Mouse (Mus musculus) midbrain, embryonic 13.5 days (tissue): ENCODE measurements at regions not wholly inside any gene's neighbourhood (a gene's known extent, or its start where the extent isn't known, plus 50 kb on each side); places are given as distances from the start of the nearest gene placed in this dataset.
A peak's percentile ranks its signal among the peaks of the same experiment; 100 is the strongest.

ENCODE experiments used
- ATAC-seq: fragments of 200-750 bp; cut with Nextera tagmentation; 2 replicates; pipeline ENCODE4 v1.8.0; 2017; ENCODE audit warnings: mild to moderate bottlenecking, moderate TSS enrichment, moderate library complexity
- H3K27ac ChIP-seq: fragments of 300-500 bp; sonication (generic); 2 replicates; pipeline ENCODE4 v1.5.1; 2015; ENCODE audit warnings: inconsistent platforms, mild to moderate bottlenecking, moderate library complexity
- H3K27me3 ChIP-seq: fragments of 300-500 bp; sonication (generic); 2 replicates; pipeline ENCODE4 v1.6.1; 2015; ENCODE audit warnings: mild to moderate bottlenecking, inconsistent platforms
- H3K36me3 ChIP-seq: fragments of 300-500 bp; sonication (generic); 2 replicates; pipeline ENCODE4 v1.6.1; 2015; ENCODE audit warnings: mild to moderate bottlenecking, inconsistent platforms
- H3K4me1 ChIP-seq: fragments of 300-500 bp; sonication (generic); replicated peaks from 2 replicates; pipeline ENCODE4 v1.6.1; 2015; ENCODE audit warnings: inconsistent platforms
- H3K4me2 ChIP-seq: fragments of 300-500 bp; sonication (generic); replicated peaks from 2 replicates; pipeline ENCODE4 v1.6.1; 2015; ENCODE audit warnings: moderate library complexity, mild to moderate bottlenecking, inconsistent platforms
- H3K4me3 ChIP-seq: fragments of 300-500 bp; sonication (generic); replicated peaks from 2 replicates; pipeline ENCODE4 v1.5.1; 2015; ENCODE audit warnings: mild to moderate bottlenecking, inconsistent platforms
- H3K9ac ChIP-seq: fragments of 300-500 bp; sonication (generic); replicated peaks from 2 replicates; pipeline ENCODE4 v1.6.1; 2015; ENCODE audit warnings: mild to moderate bottlenecking, inconsistent platforms
- H3K9me3 ChIP-seq: fragments of 300-500 bp; sonication (generic); 2 replicates; pipeline ENCODE4 v1.6.1; 2016; ENCODE audit warnings: mild to moderate bottlenecking, inconsistent platforms
- WGBS: fragments of 180-500 bp; shearing (Covaris S2); methylation state at CpG from one replicate; pipeline ENCODE4 v1.1.7; 2015; 5-methylcytosine and 5-hydroxymethylcytosine counted together

- Histone ChIP-seq H3K36me3 (no peaks in the 10 kb centered on the region), H3K4me2 (no peak overlapping the region), H3K9me3 (no peaks in the 10 kb centered on the region), H3K4me3 (no peak overlapping the region), H3K4me1 (no peaks in the 10 kb centered on the region), H3K27ac (no peak overlapping the region), H3K9ac (no peak overlapping the region), H3K27me3 (no peaks in the 10 kb centered on the region)
- WGBS, result 78% methylated on average over 3 of the region's 3 CpGs
- ATAC-seq, result no peak
These were observed 674.9 kb upstream of the Adgra3 start for GRCm38 (mm10) chr5:50733711-50734110.

DNA sequence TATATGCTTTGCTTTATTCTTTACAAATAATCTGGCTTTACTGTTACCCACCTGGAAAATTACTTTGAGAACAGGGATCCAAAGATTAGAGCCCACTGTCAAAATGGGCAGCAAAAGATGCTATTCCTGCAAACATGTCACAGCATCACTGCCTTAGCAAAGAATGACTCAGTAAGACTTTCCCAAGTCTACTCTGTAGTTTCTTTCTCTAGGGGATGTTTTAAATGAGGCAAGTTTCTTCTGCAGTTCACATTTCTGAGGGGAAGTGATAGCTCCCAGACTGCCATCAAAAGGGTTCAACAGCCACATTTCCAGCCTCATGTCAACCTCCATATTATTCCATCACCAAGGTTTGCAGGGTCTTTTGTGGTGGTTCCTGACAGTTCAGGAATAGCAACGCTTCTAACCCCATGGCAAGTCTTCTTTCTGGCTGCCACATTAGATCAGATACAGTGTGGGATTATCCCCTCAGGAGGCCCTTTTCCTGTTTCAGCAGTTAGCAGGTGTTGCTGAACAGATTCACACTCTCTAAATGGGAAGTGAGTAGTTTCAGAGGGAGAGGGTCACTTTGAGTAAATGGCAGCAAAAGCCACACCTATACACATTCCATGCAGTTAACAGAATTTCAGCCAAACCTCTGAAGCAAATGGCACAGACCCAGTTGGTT is 669.7 kb upstream of the Adgra3 start:
- no peak for ATAC-seq
- WGBS, result 54% methylated on average over 1 of the region's 1 CpGs
- Histone ChIP-seq H3K4me3 (no peak overlapping the region), H3K9ac (no peak overlapping the region), H3K4me2 (no peak overlapping the region), H3K9me3 (no peaks in the 10 kb centered on the region), H3K36me3 (no peaks in the 10 kb centered on the region), H3K27ac (no peak overlapping the region), H3K4me1 (no peaks in the 10 kb centered on the region), H3K27me3 (no peaks in the 10 kb centered on the region)

- Histone ChIP-seq H3K4me1 (no peaks in the 10 kb centered on the region), H3K4me2 (no peak overlapping the region), H3K27me3 (no peaks in the 10 kb centered on the region), H3K27ac (no peak overlapping the region), H3K9ac (no peak overlapping the region), H3K4me3 (no peak overlapping the region), H3K36me3 (no peaks in the 10 kb centered on the region), H3K9me3 (no peaks in the 10 kb centered on the region)
- no peak for ATAC-seq
- 70% methylated on average over 2 of the region's 2 CpGs for WGBS
These were observed 648.3 kb upstream of the Adgra3 start for GRCm38 (mm10) chr5:50706945-50707663.

GRCm38 (mm10) chr5:50698084-50698483 is 639.3 kb upstream of the Adgra3 start:
- no peaks in the 10 kb centered on the region for H3K9me3 ChIP-seq
- no peak overlapping the region for H3K4me2 ChIP-seq
- H3K9ac ChIP-seq, result no peak overlapping the region
- H3K27me3 ChIP-seq, result no peaks in the 10 kb centered on the region
- H3K36me3 ChIP-seq, result no peaks in the 10 kb centered on the region
- H3K4me1 ChIP-seq, result peaks cover 5% of the 10 kb centered on the region; the same call in 1 of the 2 replicates
- H3K4me3 ChIP-seq, result no peak overlapping the region
- peak; percentile 55; the same call in 1 of the 2 replicates for ATAC-seq
- H3K27ac ChIP-seq, result no peak overlapping the region
- 10% methylated on average over 2 of the region's 2 CpGs for WGBS

- Histone ChIP-seq H3K4me2 (no peak overlapping the region), H3K9me3 (no peaks in the 10 kb centered on the region), H3K27me3 (no peaks in the 10 kb centered on the region), H3K4me1 (peaks cover 5% of the 10 kb centered on the region; the same call in 1 of the 2 replicates), H3K4me3 (no peak overlapping the region), H3K36me3 (no peaks in the 10 kb centered on the region), H3K9ac (no peak overlapping the region), H3K27ac (no peak overlapping the region)
- no peak for ATAC-seq
- 24% methylated on average over 8 of the region's 8 CpGs for WGBS
These were observed 638.8 kb upstream of the Adgra3 start for GRCm38 (mm10) chr5:50697588-50697987.

GRCm38 (mm10) chr5:50688362-50688761 is 629.6 kb upstream of the Adgra3 start:
- H3K27me3 ChIP-seq, result no peaks in the 10 kb centered on the region
- H3K9ac ChIP-seq, result no peak overlapping the region
- H3K36me3 ChIP-seq, result no peaks in the 10 kb centered on the region
- no peak overlapping the region for H3K4me3 ChIP-seq
- no peak for ATAC-seq
- H3K27ac ChIP-seq, result no peak overlapping the region
- H3K4me2 ChIP-seq, result no peak overlapping the region
- H3K4me1 ChIP-seq, result no peaks in the 10 kb centered on the region
- H3K9me3 ChIP-seq, result no peaks in the 10 kb centered on the region
- 80% methylated on average over 2 of the region's 2 CpGs for WGBS

- Histone ChIP-seq H3K4me3 (no peak overlapping the region), H3K9ac (no peak overlapping the region), H3K27me3 (no peaks in the 10 kb centered on the region), H3K4me2 (no peak overlapping the region), H3K27ac (no peak overlapping the region), H3K4me1 (no peaks in the 10 kb centered on the region), H3K9me3 (no peaks in the 10 kb centered on the region), H3K36me3 (no peaks in the 10 kb centered on the region)
- WGBS, result 87% methylated on average over 5 of the region's 5 CpGs
- no peak for ATAC-seq
These were observed 625.2 kb upstream of the Adgra3 start for GRCm38 (mm10) chr5:50683966-50684365.

DNA sequence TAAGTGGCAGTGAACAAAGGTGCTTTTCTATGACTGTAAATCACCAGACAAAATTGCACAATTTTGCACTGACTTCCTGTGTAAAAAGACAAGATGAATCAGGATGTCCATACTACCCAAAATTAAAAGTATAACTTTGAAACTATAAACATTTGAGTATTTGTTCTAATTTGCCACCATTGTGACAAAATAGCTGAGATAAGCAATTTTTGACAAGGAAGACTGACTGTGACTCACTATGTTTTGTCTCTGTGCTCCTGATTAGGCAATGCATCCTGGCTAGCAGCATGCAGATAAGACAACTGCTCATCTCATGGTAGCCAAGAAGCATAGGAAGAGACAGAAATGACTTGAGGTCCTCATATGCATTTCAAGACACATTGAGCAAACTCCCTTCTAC is 577.7 kb upstream of the Adgra3 start:
- no peaks in the 10 kb centered on the region for H3K36me3 ChIP-seq
- H3K4me1 ChIP-seq, result no peaks in the 10 kb centered on the region
- no peak overlapping the region for H3K4me3 ChIP-seq
- no peak overlapping the region for H3K9ac ChIP-seq
- no peak for ATAC-seq
- H3K9me3 ChIP-seq, result no peaks in the 10 kb centered on the region
- H3K4me2 ChIP-seq, result no peak overlapping the region
- no peak overlapping the region for H3K27ac ChIP-seq
- H3K27me3 ChIP-seq, result no peaks in the 10 kb centered on the region

GRCm38 (mm10) chr5:50626648-50627047 is 567.8 kb upstream of the Adgra3 start:
- Histone ChIP-seq H3K4me2 (no peak overlapping the region), H3K4me1 (peaks cover 6% of the 10 kb centered on the region), H3K27ac (no peak overlapping the region), H3K9ac (no peak overlapping the region), H3K4me3 (no peak overlapping the region), H3K9me3 (no peaks in the 10 kb centered on the region), H3K36me3 (no peaks in the 10 kb centered on the region), H3K27me3 (no peaks in the 10 kb centered on the region)
- 61% methylated on average over 6 of the region's 6 CpGs for WGBS
- ATAC-seq, result no peak

- Histone ChIP-seq H3K4me1 (peaks cover 6% of the 10 kb centered on the region), H3K27me3 (no peaks in the 10 kb centered on the region), H3K9me3 (no peaks in the 10 kb centered on the region), H3K27ac (no peak overlapping the region), H3K36me3 (no peaks in the 10 kb centered on the region), H3K4me3 (no peak overlapping the region), H3K4me2 (no peak overlapping the region), H3K9ac (no peak overlapping the region)
- ATAC-seq, result no peak
These were observed 565.4 kb upstream of the Adgra3 start for GRCm38 (mm10) chr5:50624206-50624605.
